Mouse (Mus musculus): ENCODE measurements around the gene Fbxo9. TPM values are rescaled to one million over a fixed set of nuclear protein-coding genes. Genes with fewer than 3 reads are reported as not detected.
"Not testable (repeated sequence)": the region's sequence is repeated elsewhere in the genome, so short reads cannot be mapped to it uniquely, and the experiment has no call there.

Gene Fbxo9
- 100 to 1,000 TPM; 106 to 115 TPM for total RNA-seq (2021)
- long read RNA-seq, experiment 1, transcript Fbxo9-202 (13 exons, 2,155 nt): major isoform, 137 of 150 reads
- long read RNA-seq, experiment 1, partial matches to known transcripts: 0 of 150 reads
- long read RNA-seq, experiment 1, other reads (novel, unspliced or antisense): 13 of 150 reads
- long read RNA-seq, experiment 2, transcript Fbxo9-202 (13 exons, 2,155 nt): major isoform, 103 of 106 reads
- long read RNA-seq, experiment 2, partial matches to known transcripts: 1 of 106 reads
- long read RNA-seq, experiment 2, other reads (novel, unspliced or antisense): 2 of 106 reads

DNA sequence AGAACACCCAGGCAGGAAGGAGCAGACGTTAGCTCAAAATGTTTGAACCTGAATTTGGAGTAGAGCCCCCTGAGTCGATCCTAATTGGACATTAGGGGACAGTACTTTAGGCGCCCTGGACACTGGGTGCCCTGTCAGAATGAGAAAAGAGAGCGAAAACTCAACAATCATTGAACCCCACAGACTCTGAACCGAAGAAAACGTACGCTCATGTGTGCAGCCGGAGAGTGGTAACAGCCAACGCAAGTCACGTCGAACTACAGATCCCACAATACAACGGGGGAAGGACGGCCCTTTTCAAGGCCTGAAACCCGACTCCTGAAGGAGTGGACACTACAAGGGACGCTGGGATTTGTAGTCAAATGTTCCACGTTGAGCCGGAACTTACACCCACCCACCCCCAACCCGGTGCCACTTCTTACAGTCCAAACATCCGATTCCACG, at the start of gene Fbxo9, which contains the start of gene Ick:
Fbxo9 (minus strand) TSS at position 270 of the 444 bp plus-strand sequence.
Ick (plus strand) TSS at position 397 of the 444 bp plus-strand sequence.
- DNase-seq (ENCODE audit: extremely low spot score in 1 of 2, low spot score in 2 of 2): peak; percentile 84 to 87
- intact Hi-C loops (cut with DNase I): loop anchor here (2.0 to 5.0 kb wide), 2 partner anchors 86 to 192 kb away; partner anchors contain the start of gene Elovl5
- no peak for TF ChIP-seq CTCF (IDR thresholded peaks at IDR 0.05)
- H3K27ac ChIP-seq: peak within 1 kb of the TSS; percentile 94
- peak within 1 kb of the TSS; percentile 99 for H3K4me3 ChIP-seq

DNA sequence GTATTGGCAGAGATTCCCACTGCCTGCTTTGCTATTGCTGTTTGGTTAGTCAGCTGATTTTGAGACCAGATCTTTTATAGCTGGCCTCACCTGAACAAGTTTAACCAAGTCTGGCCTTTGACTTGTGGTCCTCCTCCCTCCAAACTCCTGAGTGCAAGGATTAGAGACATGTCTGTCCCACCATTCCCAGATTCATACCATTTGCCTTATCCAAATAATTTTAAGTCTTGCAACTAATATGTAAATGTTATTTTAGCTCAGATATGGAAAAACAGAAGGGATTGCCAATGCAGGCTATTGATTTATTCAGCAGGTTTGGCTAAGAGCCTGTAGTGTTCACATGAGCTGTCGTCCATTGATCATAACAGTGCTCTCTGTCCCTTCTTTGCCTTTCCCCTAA, 48.4 kb upstream of the Fbxo9 start:
- no peak overlapping the region for H3K27ac ChIP-seq
- TF ChIP-seq CTCF (IDR thresholded peaks at IDR 0.05): no peak
- intact Hi-C loops (cut with DNase I): no loop called here
- H3K4me3 ChIP-seq: no peak overlapping the region
- no peak for DNase-seq (ENCODE audit: extremely low spot score in 1 of 2, low spot score in 2 of 2)

DNA sequence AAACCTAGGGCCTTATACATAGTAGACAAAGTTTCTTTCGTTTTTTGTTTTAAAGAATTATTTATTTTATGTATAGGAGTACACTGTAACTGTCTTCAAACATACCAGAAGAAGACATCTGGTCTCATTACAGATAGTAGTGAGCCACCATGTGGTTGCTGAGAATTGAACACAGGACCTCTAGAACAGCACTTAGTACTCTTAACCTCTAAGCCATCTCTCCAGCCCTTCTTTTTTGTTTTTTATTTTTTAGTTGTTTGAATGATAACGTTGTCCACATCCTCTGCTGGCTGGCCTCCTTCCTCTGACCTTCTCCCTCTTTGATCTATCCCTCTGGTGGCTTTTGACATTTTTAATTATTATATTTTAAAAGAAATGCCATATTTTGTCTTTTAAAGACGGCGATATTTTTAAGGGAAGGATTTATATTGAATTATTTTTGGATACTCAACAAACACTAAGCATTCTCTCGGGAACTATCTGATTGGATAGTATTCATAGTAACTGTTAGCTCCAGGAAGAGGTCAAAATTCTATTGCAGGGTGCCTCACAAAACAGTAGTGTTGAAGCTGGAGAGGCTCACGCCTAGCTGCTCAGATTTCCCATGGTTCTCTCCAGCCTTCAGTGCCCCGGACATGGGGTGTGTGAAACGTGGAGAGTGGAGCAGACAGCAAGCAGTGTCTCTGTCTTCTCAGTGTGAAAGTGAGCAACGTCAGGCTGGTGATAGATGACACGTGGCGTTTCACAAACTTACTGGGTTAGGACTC, 45.5 kb upstream of the Fbxo9 start:
- Histone ChIP-seq H3K27ac (no peak overlapping the region), H3K4me3 (no peak overlapping the region)
- peak; percentile 20 for TF ChIP-seq CTCF (IDR thresholded peaks at IDR 0.05)
- intact Hi-C loops (cut with DNase I): no loop called here
- no peak for DNase-seq (ENCODE audit: extremely low spot score in 1 of 2, low spot score in 2 of 2)

DNA sequence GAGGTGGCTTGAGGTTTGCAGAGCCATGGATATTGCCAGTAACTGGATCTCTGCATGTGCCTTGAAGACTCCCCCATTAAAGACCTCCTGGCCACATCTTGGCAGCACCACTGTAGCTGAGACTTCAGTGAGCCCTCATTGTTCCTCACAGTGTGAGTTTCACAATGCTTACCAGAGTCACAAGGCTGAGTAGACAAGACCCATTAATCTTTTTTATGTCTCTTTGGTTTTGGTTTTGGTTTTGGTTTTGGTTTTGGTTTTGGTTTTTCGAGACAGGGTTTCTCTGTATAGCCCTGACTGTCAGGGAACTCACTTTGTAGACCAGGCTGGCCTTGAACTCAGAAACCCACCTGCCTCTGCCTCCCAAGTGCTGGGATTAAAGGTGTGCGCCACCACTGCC, 40.9 kb upstream of the Fbxo9 start:
- DNase-seq (ENCODE audit: extremely low spot score in 1 of 2, low spot score in 2 of 2); H3K4me3 ChIP-seq; intact Hi-C loops (cut with DNase I); H3K27ac ChIP-seq: not testable (repeated sequence)

DNA sequence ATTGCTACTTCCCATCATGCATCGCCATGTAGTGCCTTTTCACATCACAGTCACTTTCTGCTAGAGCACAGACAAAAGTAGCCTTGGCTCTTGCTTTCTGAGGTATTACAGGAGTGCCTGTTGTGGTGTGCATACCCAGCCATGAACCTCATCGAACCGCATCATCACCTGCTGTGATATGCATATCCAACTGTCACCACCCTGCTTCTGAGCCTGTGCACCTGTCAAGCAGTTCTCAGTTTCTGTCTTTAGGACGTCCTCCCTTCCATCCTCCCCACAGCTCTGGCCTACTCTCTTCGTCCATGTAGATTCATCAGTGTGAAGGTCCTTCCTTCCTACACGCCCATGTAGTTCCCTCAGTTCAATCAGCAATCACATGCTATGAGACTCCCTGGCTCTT, 39.3 kb upstream of the Fbxo9 start:
- TF ChIP-seq CTCF (IDR thresholded peaks at IDR 0.05): no peak
- Histone ChIP-seq H3K27ac (no peak overlapping the region; the same call in 1 of the 2 replicates), H3K4me3 (no peak overlapping the region)
- no peak for DNase-seq (ENCODE audit: extremely low spot score in 1 of 2, low spot score in 2 of 2)
- intact Hi-C loops (cut with DNase I): no loop called here

DNA sequence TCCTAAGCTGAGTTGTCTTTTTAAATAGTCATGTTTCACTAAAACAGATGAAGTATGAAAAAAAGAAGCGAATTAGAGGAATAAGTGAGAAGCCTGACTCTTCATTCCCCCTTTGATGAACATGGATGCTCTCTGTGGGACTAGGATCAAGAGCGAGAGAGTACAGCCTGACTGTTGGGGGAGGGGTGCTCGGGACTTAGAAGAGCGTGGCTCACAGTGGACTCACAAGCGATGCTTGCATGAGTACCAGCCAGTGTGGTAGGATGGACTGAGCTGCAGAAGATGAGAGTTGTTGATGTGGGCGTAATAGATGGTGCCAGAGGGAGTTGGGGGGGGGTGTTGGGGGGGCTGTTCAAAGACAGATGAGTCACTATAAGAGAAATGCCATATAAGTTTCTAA, 37.8 kb upstream of the Fbxo9 start:
- intact Hi-C loops (cut with DNase I): loop anchor here (2.0 kb wide), 1 partner anchor 34 kb away; no protein-coding TSS in a partner anchor
- Histone ChIP-seq H3K4me3 (no peak overlapping the region), H3K27ac (peak overlapping the region; percentile 67; the same call in 1 of the 2 replicates)
- TF ChIP-seq CTCF (IDR thresholded peaks at IDR 0.05): no peak
- no peak for DNase-seq (ENCODE audit: extremely low spot score in 1 of 2, low spot score in 2 of 2)

DNA sequence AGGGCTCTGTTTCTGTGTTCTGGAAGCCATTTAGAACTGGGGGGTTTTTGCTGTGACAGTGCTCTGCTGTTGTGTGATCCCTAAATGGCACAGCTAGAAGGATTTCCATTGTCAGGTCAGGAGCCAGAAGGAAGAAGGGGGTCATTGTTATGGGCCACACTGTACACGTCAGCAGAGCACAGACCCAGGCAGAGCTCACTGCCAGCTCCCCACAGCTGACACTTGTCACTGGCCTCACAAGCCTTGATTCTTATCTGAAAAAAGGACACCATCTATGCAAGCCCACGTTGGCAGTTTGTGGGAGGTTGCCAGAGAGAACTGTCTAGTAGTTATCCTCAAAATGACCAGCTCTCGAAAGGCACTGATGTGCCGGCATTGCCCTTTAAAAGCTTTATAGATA, 37.2 kb upstream of the Fbxo9 start:
- DNase-seq (ENCODE audit: extremely low spot score in 1 of 2, low spot score in 2 of 2): no peak
- intact Hi-C loops (cut with DNase I): loop anchor here (2.0 kb wide), 1 partner anchor 33 kb away; no protein-coding TSS in a partner anchor
- no peak for TF ChIP-seq CTCF (IDR thresholded peaks at IDR 0.05)
- Histone ChIP-seq H3K4me3 (no peak overlapping the region), H3K27ac (peak overlapping the region; percentile 67; the same call in 1 of the 2 replicates)

DNA sequence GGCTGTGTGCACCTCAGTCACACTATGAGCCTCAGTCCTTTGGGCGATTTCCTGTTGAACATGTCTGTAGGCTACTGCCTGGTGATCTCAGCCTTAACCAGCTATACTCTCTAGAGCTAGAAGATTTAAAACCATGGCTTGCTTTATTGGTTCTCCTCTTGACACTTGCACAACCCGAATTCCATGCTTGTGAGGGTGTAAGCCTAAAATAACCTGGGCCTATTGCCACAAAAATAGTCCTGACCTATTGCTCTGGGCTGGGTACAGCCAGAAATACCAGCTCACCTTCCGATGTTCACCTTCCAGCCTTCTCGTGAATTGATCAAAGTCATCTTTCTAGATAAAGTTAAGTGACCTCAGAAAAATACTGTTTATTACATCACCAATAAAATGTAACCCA, 30.6 kb upstream of the Fbxo9 start:
- H3K4me3 ChIP-seq: no peak overlapping the region
- H3K27ac ChIP-seq: no peak overlapping the region
- no peak for DNase-seq (ENCODE audit: extremely low spot score in 1 of 2, low spot score in 2 of 2)
- intact Hi-C loops (cut with DNase I): no loop called here
- no peak for TF ChIP-seq CTCF (IDR thresholded peaks at IDR 0.05)

DNA sequence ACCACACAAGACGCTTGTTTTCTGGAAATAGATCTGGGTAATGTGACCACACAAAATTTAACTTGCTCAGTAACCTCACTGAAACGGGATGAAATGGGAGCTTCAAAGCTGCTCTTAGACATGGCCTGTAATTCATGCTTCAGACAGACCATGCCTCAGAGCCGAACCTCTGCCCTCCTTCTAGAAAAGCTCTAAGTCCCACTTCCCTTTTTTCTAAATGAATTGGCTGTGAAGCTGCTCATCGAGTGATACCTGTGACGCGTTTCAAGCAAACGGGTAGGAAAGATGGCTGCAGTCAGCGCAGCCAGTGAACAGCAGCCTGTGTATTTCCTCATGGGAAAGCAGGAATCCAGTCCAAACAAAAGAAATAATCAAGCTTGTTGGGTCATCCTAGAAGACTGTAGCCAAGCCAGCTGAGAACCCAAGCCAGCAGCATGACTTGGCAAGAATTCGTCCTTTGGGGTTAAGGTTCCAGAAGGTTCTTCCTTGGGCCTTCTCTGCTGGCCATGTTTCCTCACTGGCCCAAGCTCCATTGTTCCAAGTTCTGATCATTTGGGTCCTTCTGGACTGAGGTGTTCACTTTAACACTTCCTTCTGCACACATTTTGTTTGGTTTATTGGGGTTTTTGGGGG, 29.3 kb upstream of the Fbxo9 start:
- intact Hi-C loops (cut with DNase I): no loop called here
- no peak for TF ChIP-seq CTCF (IDR thresholded peaks at IDR 0.05)

DNA sequence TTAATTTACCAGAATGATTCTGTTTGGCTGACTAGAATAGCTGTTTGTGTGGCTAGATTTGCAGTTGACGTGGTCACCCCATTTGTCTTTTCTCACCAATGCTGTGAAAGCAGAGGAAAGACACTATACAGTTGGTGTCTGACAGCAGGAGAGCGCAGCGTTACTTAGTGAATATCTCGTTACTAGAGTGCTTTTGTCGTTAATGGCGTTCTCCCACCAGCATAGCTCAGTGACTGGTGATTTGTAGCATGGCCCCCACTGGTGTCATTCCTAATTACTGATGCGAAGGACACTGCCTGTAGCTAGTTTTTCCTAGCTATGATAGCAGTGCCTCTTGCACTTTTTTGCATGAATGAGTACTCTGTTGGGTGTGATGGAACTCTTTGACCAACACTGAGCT, 26.8 kb upstream of the Fbxo9 start:
- no peak for DNase-seq (ENCODE audit: extremely low spot score in 1 of 2, low spot score in 2 of 2)
- no peak overlapping the region for H3K4me3 ChIP-seq

More for the DNA sequence above, 29.3 kb upstream of the Fbxo9 start:
- DNase-seq (ENCODE audit: extremely low spot score in 1 of 2, low spot score in 2 of 2): no peak
- Histone ChIP-seq H3K4me3 (no peak overlapping the region), H3K27ac (0 out of 2 replicates have a peak overlapping the region, but pooled peaks have one; percentile 9)

DNA sequence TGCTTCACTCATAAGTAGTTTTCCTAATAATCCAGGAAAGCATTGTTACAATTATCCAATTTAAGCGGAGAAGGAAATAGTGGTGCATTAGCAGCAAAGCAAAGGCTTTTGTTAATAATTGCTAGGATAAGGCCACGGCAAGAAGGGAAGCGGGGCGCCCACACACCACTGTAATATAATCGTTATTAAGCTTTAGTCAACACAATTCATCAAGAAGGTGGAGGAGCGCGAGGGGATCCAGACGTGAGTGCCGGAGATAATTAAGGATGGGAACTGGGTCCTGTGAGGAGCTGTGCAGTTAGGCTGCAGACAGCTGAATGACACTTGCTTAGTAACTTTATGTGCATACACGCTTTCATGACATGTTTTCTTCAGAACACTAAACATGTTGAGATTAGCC, 17.8 kb upstream of the Fbxo9 start:
- Histone ChIP-seq H3K4me3 (no peak overlapping the region), H3K27ac (no peak overlapping the region)
- intact Hi-C loops (cut with DNase I): no loop called here
- no peak for TF ChIP-seq CTCF (IDR thresholded peaks at IDR 0.05)
- no peak for DNase-seq (ENCODE audit: extremely low spot score in 1 of 2, low spot score in 2 of 2)

More for the DNA sequence above, 26.8 kb upstream of the Fbxo9 start:
- intact Hi-C loops (cut with DNase I): no loop called here
- no peak for TF ChIP-seq CTCF (IDR thresholded peaks at IDR 0.05)
- H3K27ac ChIP-seq: no peak overlapping the region

DNA sequence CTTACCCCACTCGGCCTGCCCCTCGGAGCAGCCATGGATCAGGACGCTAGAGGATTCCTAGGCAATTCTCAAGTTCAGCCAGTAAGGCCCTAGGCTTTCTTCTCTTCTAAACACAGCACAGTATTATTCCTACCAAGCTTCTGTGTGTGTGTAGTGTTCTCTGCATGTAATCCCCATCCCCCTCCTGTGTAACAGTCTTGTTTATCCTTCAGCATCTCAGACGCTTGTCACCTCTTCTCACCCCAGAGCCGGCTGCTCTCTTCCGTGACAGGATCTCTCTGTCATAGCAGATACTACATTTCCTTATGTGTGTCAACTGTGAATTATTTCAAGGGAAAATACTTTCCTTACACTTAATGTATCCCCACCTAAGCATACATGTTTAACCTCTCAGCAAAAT, 17.1 kb upstream of the Fbxo9 start:
- H3K27ac ChIP-seq: no peak overlapping the region
- DNase-seq (ENCODE audit: extremely low spot score in 1 of 2, low spot score in 2 of 2): no peak
- TF ChIP-seq CTCF (IDR thresholded peaks at IDR 0.05): no peak
- no peak overlapping the region for H3K4me3 ChIP-seq
- intact Hi-C loops (cut with DNase I): no loop called here

Measured in left cerebral cortex, adult 2 months (tissue).